Mouse (Mus musculus) neural tube, embryonic 11.5 days (tissue): Measurements from ENCODE around the gene Hspa8. TPM values are rescaled to one million over a fixed set of nuclear protein-coding genes. Genes with fewer than 3 reads are reported as not detected.

ENCODE experiments used
- ATAC-seq: fragments of 200-750 bp; cut with Nextera tagmentation; 2 replicates; pipeline ENCODE4 v1.8.0; 2017; ENCODE audit warnings: moderate number of reproducible peaks, mild to moderate bottlenecking, moderate TSS enrichment, moderate library complexity; ENCODE audit not compliant: insufficient read depth, low FRiP score, low TSS enrichment
- DNase-seq: peaks from one replicate; pipeline ENCODE4 v3.0.0-alpha.2; 2015; ENCODE audit warnings: low spot score
- H3K27ac ChIP-seq: fragments of 300-500 bp; sonication (generic); 2 replicates; pipeline ENCODE4 v1.5.1; 2014; ENCODE audit warnings: low read depth, mild to moderate bottlenecking, low read length
- H3K27me3 ChIP-seq: fragments of 300-500 bp; sonication (generic); 2 replicates; pipeline ENCODE4 v1.6.1; 2014; ENCODE audit warnings: mild to moderate bottlenecking, low read length, mixed read lengths; ENCODE audit not compliant: control insufficient read depth, insufficient read depth
- H3K36me3 ChIP-seq: fragments of 300-500 bp; sonication (generic); 2 replicates; pipeline ENCODE4 v1.6.1; 2014; ENCODE audit warnings: mild to moderate bottlenecking, low read length, moderate library complexity, mixed read lengths; ENCODE audit not compliant: control insufficient read depth, insufficient read depth
- H3K4me1 ChIP-seq: fragments of 300-500 bp; sonication (generic); 2 replicates; pipeline ENCODE4 v1.6.1; 2014; ENCODE audit warnings: low read length, mixed read lengths; ENCODE audit not compliant: control insufficient read depth, insufficient read depth
- H3K4me2 ChIP-seq: fragments of 300-500 bp; sonication (generic); 2 replicates; pipeline ENCODE4 v1.6.1; 2014; ENCODE audit warnings: low read depth, mild to moderate bottlenecking, moderate library complexity
- H3K4me3 ChIP-seq: fragments of 300-500 bp; sonication (generic); 2 replicates; pipeline ENCODE4 v1.5.1; 2014; ENCODE audit warnings: low read depth, low read length
- H3K9ac ChIP-seq: fragments of 300-500 bp; sonication (generic); 2 replicates; pipeline ENCODE4 v1.6.1; 2014; ENCODE audit warnings: mild to moderate bottlenecking, low read length
- H3K9me3 ChIP-seq: fragments of 300-500 bp; sonication (generic); 2 replicates; pipeline ENCODE4 v1.6.1; 2016; ENCODE audit warnings: low read length; ENCODE audit not compliant: control insufficient read depth
- WGBS: fragments of 180-500 bp; shearing (Covaris S2); extraction: QIAGEN DNeasy Blood & Tissue Kit; methylation state at CpG from one replicate; pipeline ENCODE4 v1.1.7; 2014; 5-methylcytosine and 5-hydroxymethylcytosine counted together
- polyA plus RNA-seq: library from polyadenylated mRNA; unstranded; fragments of >200 nt; fragmentation: Nextera tagmentation; extraction: Ambion mirVana; gene quantifications from 2 replicates; pipeline ENCODE4 v1.2.1, GENCODE M21; 2014

Hspa8 gene
- polyA plus RNA-seq, 1 experiment from 2014 or later: 3,707 TPM

- H3K36me3 ChIP-seq: no peaks in the 10 kb centered on the region
- no peaks in the 10 kb centered on the region for H3K27me3 ChIP-seq
- WGBS: 92% methylated on average over 5 of the region's 5 CpGs
- no peak for DNase-seq
- H3K4me3 ChIP-seq: no peak overlapping the region
- ATAC-seq: no peak
- H3K4me2 ChIP-seq: no peak overlapping the region
- H3K27ac ChIP-seq: no peak overlapping the region
- H3K4me1 ChIP-seq: no peaks in the 10 kb centered on the region
- no peaks in the 10 kb centered on the region for H3K9me3 ChIP-seq
- no peak overlapping the region for H3K9ac ChIP-seq
Observed at GRCm38 (mm10) chr9:40793581-40793980, 7.2 kb upstream of the Hspa8 start.

DNA sequence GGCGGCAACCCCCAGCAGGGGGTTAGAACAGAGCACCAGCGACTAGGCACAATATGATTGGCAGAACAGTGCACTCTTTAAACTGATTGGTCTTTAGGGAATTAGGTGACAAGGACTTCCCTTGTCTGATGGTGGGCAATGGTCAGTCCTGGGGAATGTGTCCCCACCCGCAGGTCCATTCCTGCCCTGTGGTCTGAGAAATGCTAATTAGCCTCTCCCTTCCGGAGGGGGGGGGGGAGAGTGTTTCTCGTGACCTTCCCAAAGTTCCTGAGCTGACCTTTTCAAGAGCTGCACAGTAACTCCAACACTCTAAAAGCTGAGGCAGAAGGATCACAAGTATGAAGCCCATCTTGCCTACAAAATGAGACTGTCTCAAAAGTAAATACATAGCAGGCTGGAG, 6.5 kb upstream of the Hspa8 start:
- no peaks in the 10 kb centered on the region for H3K36me3 ChIP-seq
- ATAC-seq: no peak
- H3K4me1 ChIP-seq: peaks cover 3% of the 10 kb centered on the region
- H3K9ac ChIP-seq: no peak overlapping the region
- H3K4me2 ChIP-seq: no peak overlapping the region
- DNase-seq: no peak
- no peaks in the 10 kb centered on the region for H3K27me3 ChIP-seq
- H3K9me3 ChIP-seq: no peaks in the 10 kb centered on the region
- 14% methylated on average over 5 of the region's 5 CpGs for WGBS
- no peak overlapping the region for H3K27ac ChIP-seq
- no peak overlapping the region for H3K4me3 ChIP-seq

DNA sequence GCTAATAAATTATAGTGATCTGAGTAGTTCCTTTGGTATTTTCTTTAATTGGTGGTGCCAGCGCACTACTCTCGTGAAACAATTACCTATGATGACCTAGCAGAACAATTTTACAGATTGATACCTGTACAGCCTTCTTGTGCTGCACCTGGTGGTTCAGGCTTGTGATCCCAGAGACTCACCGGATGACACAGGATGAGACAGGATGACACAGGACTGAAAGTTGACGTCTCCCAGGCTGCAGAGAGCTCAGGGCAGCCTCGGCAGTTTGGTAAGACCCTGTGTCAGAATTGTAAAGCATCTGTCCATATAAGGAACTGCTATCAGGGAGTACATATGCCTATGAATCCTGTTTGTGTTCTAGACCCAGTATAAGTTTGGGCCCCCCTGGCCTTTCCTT, 5.9 kb upstream of the Hspa8 start:
- H3K36me3 ChIP-seq: no peaks in the 10 kb centered on the region
- H3K27ac ChIP-seq: no peak overlapping the region
- 67% methylated on average over 5 of the region's 5 CpGs for WGBS
- no peak overlapping the region for H3K4me2 ChIP-seq
- DNase-seq (no peak), ATAC-seq (no peak)
- no peak overlapping the region for H3K4me3 ChIP-seq
- no peaks in the 10 kb centered on the region for H3K27me3 ChIP-seq
- H3K9me3 ChIP-seq: no peaks in the 10 kb centered on the region
- H3K9ac ChIP-seq: no peak overlapping the region
- H3K4me1 ChIP-seq: peaks cover 5% of the 10 kb centered on the region

DNA sequence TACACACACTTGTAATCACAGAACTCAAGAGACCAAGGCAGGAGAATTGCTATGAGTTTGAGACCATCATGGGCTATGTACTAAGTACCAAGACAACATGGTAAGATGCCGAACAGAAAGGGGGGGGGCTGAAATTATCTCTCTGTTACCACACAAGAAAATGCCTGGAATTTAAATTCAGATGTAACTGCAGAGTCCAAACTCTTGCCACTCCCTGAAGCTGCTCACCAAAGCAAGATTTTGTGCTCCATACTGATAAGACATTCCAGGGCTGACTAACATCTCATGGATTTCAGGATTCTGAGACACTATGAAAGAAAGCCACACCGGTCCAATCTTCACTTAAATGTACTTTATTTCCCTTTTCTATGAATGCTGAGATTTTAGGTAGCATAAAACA, 5.2 kb upstream of the Hspa8 start:
- no peak for DNase-seq
- H3K27ac ChIP-seq: no peak overlapping the region
- H3K4me2 ChIP-seq: no peak overlapping the region
- no peak overlapping the region for H3K4me3 ChIP-seq
- no peaks in the 10 kb centered on the region for H3K36me3 ChIP-seq
- ATAC-seq: no peak
- 85% methylated on average over 2 of the region's 2 CpGs for WGBS
- H3K27me3 ChIP-seq: no peaks in the 10 kb centered on the region
- peaks cover 5% of the 10 kb centered on the region for H3K4me1 ChIP-seq
- H3K9me3 ChIP-seq: no peaks in the 10 kb centered on the region
- H3K9ac ChIP-seq: no peak overlapping the region

DNA sequence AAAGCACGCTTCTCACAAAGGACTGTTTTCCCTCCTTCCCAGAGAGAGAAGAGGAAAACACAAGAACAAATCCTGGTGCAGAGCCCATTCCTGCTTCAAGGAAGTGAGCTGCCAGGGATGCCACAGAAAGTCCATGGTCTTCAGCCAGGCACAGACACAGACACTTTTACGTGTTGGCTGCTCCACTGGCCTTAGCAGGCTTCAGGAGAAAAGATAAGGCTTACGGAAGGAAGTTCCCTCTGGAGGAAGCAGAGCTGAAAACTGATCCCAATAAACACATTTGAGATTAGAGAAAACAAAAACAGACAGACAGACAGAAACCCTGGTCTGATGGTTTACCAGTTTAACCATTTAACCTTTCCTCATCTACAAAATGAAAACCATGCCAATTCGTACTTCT, 4.7 kb upstream of the Hspa8 start:
- no peak for ATAC-seq
- Histone ChIP-seq H3K9ac (no peak overlapping the region), H3K36me3 (no peaks in the 10 kb centered on the region), H3K27ac (no peak overlapping the region), H3K27me3 (no peaks in the 10 kb centered on the region), H3K4me2 (no peak overlapping the region), H3K4me3 (no peak overlapping the region), H3K9me3 (no peaks in the 10 kb centered on the region), H3K4me1 (peaks cover 5% of the 10 kb centered on the region)
- no peak for DNase-seq
- 80% methylated on average over 4 of the region's 4 CpGs for WGBS

- peaks cover 5% of the 10 kb centered on the region for H3K4me1 ChIP-seq
- no peak overlapping the region for H3K4me2 ChIP-seq
- no peak overlapping the region for H3K9ac ChIP-seq
- H3K27ac ChIP-seq: no peak overlapping the region
- no peaks in the 10 kb centered on the region for H3K27me3 ChIP-seq
- no peak for ATAC-seq
- H3K4me3 ChIP-seq: no peak overlapping the region
- 84% methylated on average over 9 of the region's 9 CpGs for WGBS
- no peak for DNase-seq
- H3K9me3 ChIP-seq: no peaks in the 10 kb centered on the region
- H3K36me3 ChIP-seq: 0 out of 2 replicates have a peak, but pooled peaks cover under 1% of the 10 kb centered on the region
Observed at GRCm38 (mm10) chr9:40798247-40798960, 2.4 kb upstream of the Hspa8 start.

DNA sequence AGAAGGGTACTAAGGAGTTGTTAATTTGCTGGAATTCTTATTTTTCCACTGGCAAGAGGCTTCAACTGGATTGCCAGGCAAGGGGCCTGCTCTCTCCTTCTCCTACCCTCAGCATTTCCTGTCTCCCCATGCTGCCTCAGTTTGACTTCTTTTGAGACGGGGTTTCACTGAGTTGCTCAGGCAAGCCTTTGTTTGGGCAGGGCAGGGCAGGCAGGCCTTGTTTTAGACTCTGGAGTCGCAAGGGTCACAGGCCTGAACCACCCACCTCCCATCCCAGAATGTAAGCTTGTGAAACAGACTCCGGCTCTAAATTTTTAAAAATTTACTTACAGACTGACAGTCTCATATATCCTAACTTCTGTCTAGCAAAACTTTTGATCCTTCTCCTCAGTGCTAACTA, 1.7 kb upstream of the Hspa8 start:
- DNase-seq (no peak), ATAC-seq (no peak)
- 39% methylated on average over 3 of the region's 3 CpGs for WGBS
- Histone ChIP-seq H3K9me3 (no peaks in the 10 kb centered on the region), H3K36me3 (peaks cover 4% of the 10 kb centered on the region; the same call in 1 of the 2 replicates), H3K4me2 (no peak overlapping the region; the same call in 1 of the 2 replicates), H3K4me1 (peaks cover 5% of the 10 kb centered on the region), H3K27me3 (no peaks in the 10 kb centered on the region), H3K9ac (peak overlapping the region; percentile 12; the same call in 1 of the 2 replicates), H3K27ac (peak overlapping the region; percentile 87), H3K4me3 (no peak overlapping the region)

- H3K4me1 ChIP-seq: peaks cover 5% of the 10 kb centered on the region
- peak overlapping the region; percentile 79 for H3K9ac ChIP-seq
- H3K27ac ChIP-seq: peak overlapping the region; percentile 87
- H3K4me3 ChIP-seq: peak overlapping the region; percentile 91
- peak overlapping the region; percentile 41 for H3K4me2 ChIP-seq
- DNase-seq (peak; percentile 83), ATAC-seq (peak; percentile 55)
- no peaks in the 10 kb centered on the region for H3K27me3 ChIP-seq
- H3K9me3 ChIP-seq: no peaks in the 10 kb centered on the region
- WGBS: 2% methylated on average over 30 of the region's 30 CpGs
- H3K36me3 ChIP-seq: peaks cover 4% of the 10 kb centered on the region; the same call in 1 of the 2 replicates
Observed at GRCm38 (mm10) chr9:40799837-40800501, 815 bp upstream of the Hspa8 start.
